Mouse (Mus musculus) kidney, adult 2 months (tissue): ENCODE results near the gene Palm. TPM values are rescaled to one million over a fixed set of nuclear protein-coding genes. Genes with fewer than 3 reads are reported as not detected.

ENCODE experiments used
- DNase-seq: peaks from one replicate; pipeline ENCODE4 v3.0.0; 2021
- H3K27ac ChIP-seq: fragments of 200-500 bp; 2 replicates; pipeline ENCODE4 v1.5.1; 2012; ENCODE audit warnings: low read depth, low read length, control low read depth, inconsistent platforms; ENCODE audit not compliant: insufficient read depth
- H3K27me3 ChIP-seq: fragments of 200-500 bp; replicated peaks from 2 replicates; pipeline ENCODE4 v1.6.1; 2012; ENCODE audit warnings: mild to moderate bottlenecking, moderate library complexity, low read length, inconsistent platforms; ENCODE audit not compliant: control insufficient read depth, insufficient read depth
- H3K36me3 ChIP-seq: fragments of 200-500 bp; 2 replicates; pipeline ENCODE4 v1.6.1; 2012; ENCODE audit warnings: mild to moderate bottlenecking, moderate library complexity, low read length, inconsistent platforms; ENCODE audit not compliant: control insufficient read depth, insufficient read depth
- H3K4me1 ChIP-seq: fragments of 200-500 bp; 2 replicates; pipeline ENCODE4 v1.6.1; 2011; ENCODE audit warnings: low read length; ENCODE audit not compliant: control insufficient read depth, insufficient read depth
- H3K4me3 ChIP-seq: fragments of 200-500 bp; 2 replicates; pipeline ENCODE4 v1.5.1; 2011; ENCODE audit warnings: mild to moderate bottlenecking, low read depth, low read length, control low read depth; ENCODE audit not compliant: insufficient read depth
- CTCF ChIP-seq: fragments of 200-500 bp; conservative IDR thresholded peaks from 2 replicates; pipeline ENCODE4 v1.5.1; 2011; ENCODE audit warnings: low read depth, mild to moderate bottlenecking, control low read depth, low read length, moderate library complexity, mixed read lengths; ENCODE audit not compliant: insufficient read depth, insufficient read length
- POLR2A ChIP-seq: fragments of 200-500 bp; IDR thresholded peaks from one replicate; pipeline ENCODE4 v1.6.1; 2011; ENCODE audit warnings: low read depth, low read length, control low read depth
- WGBS: fragments of 180-500 bp; shearing (Covaris S2); methylation state at CpG from one replicate; pipeline ENCODE4 v1.1.7; 2018; 5-methylcytosine and 5-hydroxymethylcytosine counted together
- polyA plus RNA-seq: library from polyadenylated mRNA; depleted of rRNA; stranded (reverse); fragments of >200 nt; gene quantifications from 2 replicates; pipeline ENCODE4 v1.2.3, GENCODE M21; 2012; rRNA removed

The Palm gene
- polyA plus RNA-seq, 1 experiment, result 110 TPM

DNA sequence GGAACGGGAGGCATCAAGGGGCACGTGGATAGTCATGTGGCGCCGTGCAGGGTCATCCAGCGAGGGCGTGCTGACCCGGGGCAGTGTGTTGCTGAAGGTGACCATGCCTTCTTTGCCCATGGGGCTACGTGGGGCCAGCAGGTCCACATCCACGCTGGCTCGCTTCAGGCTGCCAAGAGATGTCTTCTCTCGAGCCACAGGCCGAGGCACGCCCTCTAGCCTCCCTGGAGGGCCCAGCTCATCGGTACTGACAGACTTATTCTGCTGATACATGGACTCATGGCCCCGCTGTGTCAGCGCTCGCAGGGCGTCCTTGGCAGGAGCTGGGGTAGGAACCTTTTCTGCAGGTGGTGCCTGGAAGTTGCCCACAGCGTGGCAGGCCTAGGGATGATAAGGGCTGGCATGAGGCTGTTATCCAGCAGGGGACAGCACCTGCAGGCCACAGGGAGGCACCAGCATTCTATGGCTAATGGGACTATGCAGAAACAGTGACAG, 72.5 kb downstream of the Palm start:
- Histone ChIP-seq H3K4me1 (peaks cover 22% of the 10 kb centered on the region), H3K27me3 (no peaks in the 10 kb centered on the region), H3K36me3 (peaks cover 4% of the 10 kb centered on the region; the same call in 1 of the 2 replicates), H3K27ac (no peak overlapping the region), H3K4me3 (no peak overlapping the region)
- 40% methylated on average over 19 of the region's 19 CpGs for WGBS
- DNase-seq, result peak; percentile 74
- TF ChIP-seq POLR2A, result no peak
- TF ChIP-seq CTCF, result peak; percentile 71

DNA sequence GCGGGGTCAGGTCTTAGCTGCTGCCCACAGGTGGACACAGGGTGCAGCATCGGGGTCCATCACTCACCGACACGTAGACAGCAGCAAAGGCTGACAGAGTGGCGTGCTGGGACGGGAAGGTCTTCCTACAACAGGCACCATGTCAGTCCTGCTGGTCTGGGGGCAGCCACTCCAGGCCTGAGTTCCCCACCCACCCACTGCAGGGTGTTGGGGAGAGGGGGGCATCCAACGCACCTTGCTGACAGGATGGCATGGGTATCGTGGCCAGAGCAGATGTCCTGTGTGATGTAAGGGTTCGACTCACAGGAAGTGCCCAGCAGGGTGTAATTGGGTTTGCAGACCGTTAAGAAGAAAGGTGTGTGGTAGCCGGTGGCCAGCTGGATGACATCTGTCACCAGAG, 73.2 kb downstream of the Palm start:
- TF ChIP-seq CTCF, result no peak
- TF ChIP-seq POLR2A, result no peak
- Histone ChIP-seq H3K27ac (no peak overlapping the region), H3K36me3 (peaks cover 2% of the 10 kb centered on the region; the same call in 1 of the 2 replicates), H3K4me1 (peaks cover 15% of the 10 kb centered on the region), H3K4me3 (no peak overlapping the region), H3K27me3 (no peaks in the 10 kb centered on the region)
- DNase-seq, result no peak
- 82% methylated on average over 11 of the region's 11 CpGs for WGBS

Other genes with a start within 250 kb of the Palm start
- gene Mier2, start 238.4 kb upstream of the Palm start, polyA plus RNA-seq, result 35.0 and 45.0 TPM in 2 replicates
- 0.05 TPM in 1 of 2 replicates, not detected in the other for gene Theg, start 206.2 kb upstream of the Palm start, polyA plus RNA-seq
- gene C2cd4c, start 179.5 kb upstream of the Palm start, polyA plus RNA-seq, result 0.03 and 0.07 TPM in 2 replicates
- gene Shc2, start 155.7 kb upstream of the Palm start, polyA plus RNA-seq, result 0.97 and 1.6 TPM in 2 replicates
- gene Odf3l2, start 147.8 kb upstream of the Palm start, polyA plus RNA-seq, result 0.17 TPM in 1 of 2 replicates, not detected in the other
- 0.44 TPM in 1 of 2 replicates, not detected in the other for gene Madcam1, start 129.0 kb upstream of the Palm start, polyA plus RNA-seq
- gene Tpgs1, start 124.2 kb upstream of the Palm start, polyA plus RNA-seq, result 60.3 and 75.2 TPM in 2 replicates
- gene Cdc34, start 111.4 kb upstream of the Palm start, polyA plus RNA-seq, result 159 and 183 TPM in 2 replicates
- gene Gzmm, start 104.6 kb upstream of the Palm start, polyA plus RNA-seq, result 0.34 and 0.94 TPM in 2 replicates
- 825 and 914 TPM in 2 replicates for gene Bsg, start 89.1 kb upstream of the Palm start, polyA plus RNA-seq
- gene Hcn2, start 76.9 kb upstream of the Palm start, polyA plus RNA-seq, result 1.5 and 1.9 TPM in 2 replicates
- 66.3 and 77.9 TPM in 2 replicates for gene Polrmt, start 47.0 kb upstream of the Palm start, polyA plus RNA-seq
- gene Fgf22, start 38.5 kb upstream of the Palm start, polyA plus RNA-seq, result not detected in 2 replicates
- 90.2 and 122 TPM in 2 replicates for gene Rnf126, start 26.6 kb upstream of the Palm start, polyA plus RNA-seq
- gene Fstl3, start 16.3 kb upstream of the Palm start, polyA plus RNA-seq, result 17.0 and 24.1 TPM in 2 replicates
- gene Prss57, start 2.6 kb upstream of the Palm start, polyA plus RNA-seq, result 0.03 and 0.08 TPM in 2 replicates
- gene Misp, start 27.4 kb downstream of the Palm start, polyA plus RNA-seq, result 17.9 and 19.9 TPM in 2 replicates
- gene Ptbp1, start 60.9 kb downstream of the Palm start, polyA plus RNA-seq, result 184 and 198 TPM in 2 replicates
- 0.67 and 0.99 TPM in 2 replicates for gene Prtn3, start 80.9 kb downstream of the Palm start, polyA plus RNA-seq
- gene Plppr3, start 81.1 kb downstream of the Palm start, polyA plus RNA-seq, result 2.7 and 3.2 TPM in 2 replicates
- gene Elane, start 92.7 kb downstream of the Palm start, polyA plus RNA-seq, result 0.10 TPM in 1 of 2 replicates, not detected in the other
- gene Cfd, start 97.3 kb downstream of the Palm start, polyA plus RNA-seq, result 1,335 and 2,389 TPM in 2 replicates
- 57.1 and 75.4 TPM in 2 replicates for gene Med16, start 115.4 kb downstream of the Palm start, polyA plus RNA-seq
- not detected in 2 replicates for gene Gm26602, start 117.3 kb downstream of the Palm start, polyA plus RNA-seq
- gene Kiss1r, start 123.4 kb downstream of the Palm start, polyA plus RNA-seq, result 5.6 and 9.2 TPM in 2 replicates
- 146 and 154 TPM in 2 replicates for gene R3hdm4, start 127.6 kb downstream of the Palm start, polyA plus RNA-seq
- gene Arid3a, start 133.5 kb downstream of the Palm start, polyA plus RNA-seq, result 6.7 and 8.1 TPM in 2 replicates
- gene Wdr18, start 166.6 kb downstream of the Palm start, polyA plus RNA-seq, result 60.4 and 67.5 TPM in 2 replicates
- gene Grin3b, start 177.1 kb downstream of the Palm start, polyA plus RNA-seq, result 1.6 and 2.0 TPM in 2 replicates
- 262 and 316 TPM in 2 replicates for gene Tmem259, start 190.8 kb downstream of the Palm start, polyA plus RNA-seq
- gene Cnn2, start 195.0 kb downstream of the Palm start, polyA plus RNA-seq, result 52.3 and 55.5 TPM in 2 replicates
- 10.6 and 11.8 TPM in 2 replicates for gene Abca7, start 202.9 kb downstream of the Palm start, polyA plus RNA-seq
- gene Arhgap45, start 223.1 kb downstream of the Palm start, polyA plus RNA-seq, result 9.6 and 25.5 TPM in 2 replicates
- gene Polr2e, start 246.2 kb downstream of the Palm start, polyA plus RNA-seq, result 230 and 235 TPM in 2 replicates